Mouse (Mus musculus) embryonic fibroblast, embryonic 13.5 days (primary cell): ENCODE measurements at regions not wholly inside any gene's neighbourhood (a gene's known extent, or its start where the extent isn't known, plus 50 kb on each side); places are given as distances from the start of the nearest gene placed in this dataset.

Experiments
- H3K27ac ChIP-seq: 2 replicates; pipeline ENCODE4 v1.5.1; 2012; ENCODE audit warnings: low read length, control low read depth, inconsistent platforms; ENCODE audit not compliant: insufficient read depth
- H3K4me1 ChIP-seq: 2 replicates; pipeline ENCODE4 v1.6.1; 2011; ENCODE audit warnings: low read length; ENCODE audit not compliant: control insufficient read depth, insufficient read depth
- H3K4me3 ChIP-seq: 2 replicates; pipeline ENCODE4 v1.5.1; 2011; ENCODE audit warnings: mild to moderate bottlenecking, control low read depth, low read length; ENCODE audit not compliant: insufficient read depth
- CTCF ChIP-seq: IDR thresholded peaks from 2 replicates; pipeline ENCODE4 v1.5.1; 2011; ENCODE audit warnings: mild to moderate bottlenecking, control low read depth, low read length, moderate library complexity, borderline replicate concordance; ENCODE audit not compliant: insufficient read depth
- POLR2A ChIP-seq: IDR thresholded peaks from 2 replicates; pipeline ENCODE4 v1.6.1; 2011; ENCODE audit warnings: low read depth, mild to moderate bottlenecking, control low read depth, low read length, moderate library complexity

DNA sequence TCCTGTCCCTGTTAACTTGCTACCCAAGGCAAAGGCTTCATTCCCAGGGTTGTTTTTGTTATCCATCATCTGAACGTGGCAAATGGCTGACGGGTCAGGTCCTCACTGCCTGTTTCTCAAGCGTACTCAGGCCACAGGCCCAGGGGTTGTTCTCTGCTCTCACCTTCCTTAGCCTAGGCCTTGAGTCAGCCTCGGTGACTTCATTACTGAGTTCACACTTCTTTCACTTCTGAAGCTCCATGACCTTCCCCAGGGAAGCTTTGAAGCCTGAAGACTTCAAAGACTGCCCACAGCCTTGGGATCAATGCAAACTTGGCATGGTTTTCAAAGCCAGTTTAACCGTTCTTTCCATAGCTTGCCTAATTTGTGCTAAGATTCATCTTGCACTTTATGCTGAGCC is 145.3 kb upstream of the 9630041A04Rik start:
- no peak for TF ChIP-seq POLR2A
- H3K27ac ChIP-seq = no peak overlapping the region
- H3K4me1 ChIP-seq = no peaks in the 10 kb centered on the region
- no peak overlapping the region for H3K4me3 ChIP-seq

DNA sequence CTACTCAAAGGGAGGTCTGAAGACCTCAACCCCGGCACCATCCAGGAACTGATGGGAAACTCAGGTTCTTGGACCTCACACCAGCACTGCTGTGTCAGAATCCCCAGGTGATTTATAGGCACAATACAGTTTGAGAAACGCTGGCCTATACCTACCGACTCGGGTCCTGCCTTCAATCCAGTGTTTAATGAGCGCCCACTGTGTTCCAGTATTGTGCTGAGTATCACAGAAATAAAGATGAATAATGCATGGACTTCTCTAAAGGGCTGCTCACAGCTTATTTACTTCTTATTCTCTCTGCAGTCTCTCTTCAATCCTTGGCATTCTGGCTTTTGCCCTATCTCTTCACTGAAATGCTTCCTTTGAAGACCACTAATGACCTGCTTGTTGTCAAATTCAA is 146.8 kb upstream of the 9630041A04Rik start:
- no peak overlapping the region for H3K4me3 ChIP-seq
- TF ChIP-seq CTCF (no peak), POLR2A (no peak)
- no peaks in the 10 kb centered on the region for H3K4me1 ChIP-seq
- H3K27ac ChIP-seq = no peak overlapping the region

DNA sequence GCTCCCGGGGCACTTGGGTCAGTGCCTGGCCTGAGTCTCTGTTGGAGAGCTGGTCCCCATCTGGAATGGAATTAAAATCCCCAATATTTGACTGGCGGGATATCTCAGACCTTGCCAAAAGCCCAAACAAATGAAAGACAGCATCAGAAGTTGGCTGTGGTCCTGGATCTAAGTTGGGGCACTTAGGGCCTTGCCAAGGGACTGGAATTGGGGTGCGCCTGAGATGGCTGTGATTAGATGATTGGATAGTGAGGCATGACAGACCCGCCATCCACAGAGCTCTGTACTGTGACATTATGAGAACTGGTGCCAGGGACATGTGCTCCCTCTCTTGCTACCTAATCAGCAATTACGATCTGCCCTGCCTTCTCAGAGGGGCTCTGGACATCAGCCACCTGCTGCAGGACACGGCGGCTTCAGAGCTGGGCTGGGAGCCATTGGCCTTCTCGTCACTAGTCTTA is 151.0 kb upstream of the 9630041A04Rik start:
- TF ChIP-seq CTCF (no peak), POLR2A (no peak)
- Histone ChIP-seq H3K4me3 (no peak overlapping the region), H3K27ac (no peak overlapping the region), H3K4me1 (no peaks in the 10 kb centered on the region)

DNA sequence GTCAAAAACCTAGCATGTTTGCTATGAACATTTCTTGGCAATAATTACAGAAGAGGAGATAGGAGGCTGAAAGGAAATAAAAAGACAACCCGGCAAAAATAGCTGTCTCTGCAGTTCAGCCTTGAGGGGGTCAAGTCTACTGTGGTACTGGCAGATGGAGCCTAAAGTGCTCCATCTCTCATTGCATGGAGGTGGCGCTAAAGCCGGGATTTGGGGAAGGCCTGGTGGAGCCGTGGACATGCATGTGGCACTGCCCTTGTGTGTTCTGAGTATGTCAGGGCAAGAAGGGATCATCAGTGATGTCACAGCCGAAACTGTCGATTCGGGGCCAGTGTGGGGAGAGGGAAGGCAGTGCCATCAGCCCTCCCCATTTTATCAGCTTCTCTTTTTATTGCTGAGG is 161.3 kb upstream of the 9630041A04Rik start:
- TF ChIP-seq CTCF = no peak
- no peak overlapping the region for H3K27ac ChIP-seq
- H3K4me1 ChIP-seq = no peaks in the 10 kb centered on the region
- H3K4me3 ChIP-seq = no peak overlapping the region

DNA sequence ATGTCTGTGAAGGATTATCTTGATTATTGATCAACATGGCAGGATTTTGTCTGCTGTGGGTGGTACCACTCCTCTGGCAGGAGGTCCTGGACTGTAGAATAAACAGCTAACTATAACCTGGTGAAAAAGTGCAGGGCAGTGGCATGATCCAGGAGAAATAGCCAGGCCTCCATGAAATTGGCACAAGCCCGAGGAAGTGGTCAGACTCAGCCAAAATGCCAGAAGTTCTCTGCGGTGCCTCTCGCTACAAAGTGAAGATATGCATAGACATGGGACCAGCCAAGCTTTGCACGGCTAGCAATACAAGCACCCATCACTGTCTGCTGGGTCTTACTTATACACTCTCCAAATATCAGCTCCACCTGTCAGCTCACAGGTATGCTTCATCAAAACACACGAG is 167.6 kb upstream of the 9630041A04Rik start:
- Histone ChIP-seq H3K27ac (no peak overlapping the region), H3K4me1 (no peaks in the 10 kb centered on the region), H3K4me3 (no peak overlapping the region)
- TF ChIP-seq POLR2A = no peak
- TF ChIP-seq CTCF = no peak

DNA sequence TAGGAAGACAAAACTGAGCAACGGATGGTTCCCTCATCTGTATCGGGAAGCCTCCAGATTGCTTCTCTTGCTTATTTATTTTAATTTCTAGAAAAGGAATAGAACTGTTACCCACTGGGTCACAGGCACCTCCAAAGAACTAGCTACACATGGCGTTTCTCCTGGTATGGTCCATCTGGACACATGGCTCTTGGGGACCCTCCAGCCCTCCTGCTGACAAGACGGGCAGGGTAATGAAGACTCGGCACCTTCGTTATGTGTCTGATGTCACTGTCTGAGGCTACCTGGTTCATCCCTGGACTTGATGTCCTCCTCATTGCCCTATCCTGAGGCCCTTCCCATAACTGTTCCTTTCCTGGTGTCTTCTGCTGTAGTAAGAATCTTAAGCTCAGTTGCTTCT is 170.3 kb upstream of the 9630041A04Rik start:
- TF ChIP-seq CTCF (no peak), POLR2A (no peak)
- no peak overlapping the region for H3K4me3 ChIP-seq
- H3K4me1 ChIP-seq = no peaks in the 10 kb centered on the region
- H3K27ac ChIP-seq = no peak overlapping the region

DNA sequence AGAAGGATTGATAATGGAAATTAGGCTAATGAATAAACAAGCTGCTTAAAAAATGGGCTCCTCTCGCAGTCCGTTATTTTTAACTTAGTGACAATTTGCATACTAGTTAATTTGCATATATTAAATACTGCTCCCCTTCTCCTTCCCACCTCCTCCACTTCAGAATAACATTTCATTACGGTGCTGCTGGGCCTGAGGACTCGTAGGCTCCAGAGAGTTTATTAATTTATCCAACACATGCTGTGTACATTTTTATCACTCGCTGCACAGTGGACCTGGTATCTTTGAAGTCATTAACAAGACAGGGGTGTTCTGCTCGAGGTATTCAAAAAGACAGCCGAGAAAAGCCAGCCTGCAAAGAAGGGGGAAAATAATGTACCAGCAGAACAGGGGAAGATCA is 170.7 kb upstream of the 9630041A04Rik start:
- Histone ChIP-seq H3K4me1 (no peaks in the 10 kb centered on the region), H3K27ac (no peak overlapping the region)
- TF ChIP-seq CTCF (no peak), POLR2A (no peak)

DNA sequence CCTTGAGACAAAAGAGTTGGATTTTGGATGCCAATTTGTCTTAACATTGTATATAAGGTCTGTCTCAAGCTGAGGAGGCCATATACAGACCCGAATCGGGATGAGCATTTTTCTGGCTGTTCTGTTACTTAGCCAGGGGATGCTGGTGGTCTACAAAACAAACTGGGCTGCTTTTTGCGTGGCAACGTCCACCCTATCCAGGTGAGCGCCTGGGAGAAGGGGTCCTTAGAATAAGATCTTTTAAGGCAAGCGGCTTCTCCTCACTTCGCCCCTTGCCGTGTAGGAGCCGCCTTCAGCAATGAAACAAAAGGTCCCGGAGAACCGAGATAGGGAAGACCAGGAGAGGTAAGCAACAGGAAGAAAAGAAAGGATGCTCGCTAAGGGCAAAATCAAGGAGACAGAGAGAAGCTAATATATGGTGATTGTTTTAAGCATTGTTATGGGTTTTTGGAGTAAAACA is 171.2 kb upstream of the 9630041A04Rik start:
- no peak overlapping the region for H3K4me3 ChIP-seq
- H3K4me1 ChIP-seq = no peaks in the 10 kb centered on the region
- TF ChIP-seq CTCF (no peak), POLR2A (no peak)
- no peak overlapping the region for H3K27ac ChIP-seq

More for the DNA sequence above, 170.7 kb upstream of the 9630041A04Rik start:
- no peak overlapping the region for H3K4me3 ChIP-seq

DNA sequence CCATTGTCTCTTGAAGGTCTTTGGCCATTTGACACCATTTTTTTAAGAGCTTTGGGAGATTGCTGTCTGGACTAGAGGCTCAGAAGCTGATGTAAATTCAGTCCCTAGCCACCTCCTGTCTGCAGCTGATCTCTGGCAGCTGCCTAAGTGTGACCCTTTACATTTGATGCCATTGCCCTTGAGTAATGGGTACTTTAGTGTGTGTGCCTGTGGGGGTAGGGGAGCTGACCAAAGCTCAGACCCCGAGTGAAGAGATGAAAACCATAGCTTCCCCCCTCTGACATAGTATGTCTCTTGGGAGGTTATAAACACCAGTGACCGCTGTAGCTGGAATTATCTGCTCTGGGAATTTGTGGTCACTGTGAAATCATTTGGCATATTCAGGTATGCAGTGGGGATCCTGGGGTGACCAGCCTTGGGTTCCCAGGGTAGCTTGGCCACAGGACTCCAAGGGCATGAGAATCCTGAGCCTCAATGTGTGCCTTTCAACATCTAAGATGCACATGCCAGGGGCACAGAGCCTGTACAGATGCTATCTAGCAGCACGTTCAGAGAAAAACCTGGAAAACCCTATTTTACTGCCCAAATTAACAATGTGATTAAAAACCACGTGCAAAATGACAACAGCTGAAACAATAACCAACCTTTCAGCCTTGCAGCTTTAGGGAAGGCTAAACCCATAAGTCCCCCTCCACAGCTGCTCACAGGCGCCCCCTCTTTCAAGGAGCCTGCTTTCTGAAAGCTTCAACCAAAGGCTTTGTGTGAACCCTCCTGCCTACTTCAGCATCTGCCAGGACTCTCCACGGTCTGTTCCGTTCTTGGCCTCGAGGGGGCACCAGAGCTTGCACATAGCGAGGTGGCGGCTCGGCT is 171.9 kb upstream of the 9630041A04Rik start:
- H3K4me1 ChIP-seq = no peaks in the 10 kb centered on the region
- H3K27ac ChIP-seq = no peak overlapping the region
- no peak overlapping the region for H3K4me3 ChIP-seq
- TF ChIP-seq POLR2A (no peak), CTCF (peak; percentile 92)

DNA sequence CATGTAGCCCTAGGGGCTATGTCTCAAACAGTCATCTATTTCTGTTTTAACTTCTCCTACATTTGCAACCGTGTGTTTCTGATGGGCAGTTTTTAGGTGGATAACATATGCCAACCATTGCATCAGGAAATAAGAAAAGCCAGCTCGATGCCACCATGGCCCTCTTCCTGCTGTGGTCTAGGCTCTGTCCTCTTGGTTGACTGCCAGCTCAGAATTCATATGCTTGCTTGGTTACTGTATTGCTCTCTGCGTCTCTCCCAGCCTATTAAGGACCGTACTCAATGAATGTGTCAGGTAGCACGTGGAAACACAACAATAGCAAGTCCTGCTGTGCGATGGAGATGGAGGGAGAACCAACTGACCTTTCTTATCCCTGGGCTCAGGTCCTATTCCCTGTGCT is 174.4 kb upstream of the 9630041A04Rik start:
- H3K4me3 ChIP-seq = no peak overlapping the region
- H3K27ac ChIP-seq = no peak overlapping the region
- no peak for TF ChIP-seq CTCF
- no peak for TF ChIP-seq POLR2A
- H3K4me1 ChIP-seq = no peaks in the 10 kb centered on the region
